Mouse (Mus musculus) liver, embryonic 14.5 days (tissue): ENCODE measurements around the gene Kcnip4. TPM values are rescaled to one million over a fixed set of nuclear protein-coding genes. Genes with fewer than 3 reads are reported as not detected.

ENCODE experiments used
- ATAC-seq: fragments of 200-750 bp; cut with Nextera tagmentation; 2 replicates; pipeline ENCODE4 v1.8.0; 2017; ENCODE audit warnings: moderate number of reproducible peaks, mild to moderate bottlenecking, moderate library complexity; ENCODE audit not compliant: insufficient read depth
- DNase-seq, 3 experiments: peaks; one replicate each; pipeline ENCODE4 v3.0.0-alpha.2; 2012 to 2013; ENCODE audit warnings: low read depth in 3 of 3, low spot score in 3 of 3
- H3K27ac ChIP-seq: fragments of 300-500 bp; sonication (generic); 2 replicates; pipeline ENCODE4 v1.5.1; 2014; ENCODE audit warnings: moderate library complexity, mild to moderate bottlenecking, control low read depth, inconsistent platforms
- H3K27me3 ChIP-seq: fragments of 300-500 bp; sonication (generic); 2 replicates; pipeline ENCODE4 v1.6.1; 2014; ENCODE audit warnings: mild to moderate bottlenecking, low read length, moderate library complexity; ENCODE audit not compliant: control insufficient read depth, insufficient read depth
- H3K36me3 ChIP-seq: fragments of 300-500 bp; sonication (generic); replicated peaks from 2 replicates; pipeline ENCODE4 v1.6.1; 2014; ENCODE audit warnings: low read depth; ENCODE audit not compliant: control insufficient read depth, insufficient read depth
- H3K4me1 ChIP-seq, 2 experiments: fragments of 200-500 bp in 1 of 2; fragments of 300-500 bp in 1 of 2; sonication (generic) in 1 of 2; replicated peaks; 2 replicates each; pipeline ENCODE4 v1.6.1; 2012 to 2014; ENCODE audit warnings: antibody characterized with exemption in 1 of 2, inconsistent platforms in 1 of 2, low read length in 1 of 2; ENCODE audit not compliant: control insufficient read depth in 2 of 2, insufficient read depth in 2 of 2
- H3K4me2 ChIP-seq: fragments of 300-500 bp; sonication (generic); 2 replicates; pipeline ENCODE4 v1.6.1; 2014; ENCODE audit warnings: low read depth, mild to moderate bottlenecking, control low read depth, moderate library complexity
- H3K4me3 ChIP-seq, 2 experiments: fragments of 200-500 bp in 1 of 2; fragments of 300-500 bp in 1 of 2; sonication (generic) in 1 of 2; 2 replicates each; pipeline ENCODE4 v1.5.1; 2012 to 2014; ENCODE audit warnings: low read depth in 2 of 2, low read length in 2 of 2, mild to moderate bottlenecking in 2 of 2, control low read depth in 1 of 2, inconsistent platforms in 1 of 2, moderate library complexity in 1 of 2; ENCODE audit not compliant: insufficient read depth in 1 of 2
- H3K9ac ChIP-seq: fragments of 300-500 bp; sonication (generic); replicated peaks from 2 replicates; pipeline ENCODE4 v1.6.1; 2014; ENCODE audit warnings: mild to moderate bottlenecking, control low read depth, moderate library complexity
- H3K9me3 ChIP-seq: fragments of 300-500 bp; sonication (generic); 2 replicates; pipeline ENCODE4 v1.6.1; 2016; ENCODE audit warnings: low read length, mixed read lengths; ENCODE audit not compliant: control insufficient read depth
- CTCF ChIP-seq: IDR thresholded peaks from 2 replicates; pipeline ENCODE4 v1.5.1; 2016; ENCODE audit warnings: antibody characterized with exemption, low read depth, control low read depth
- EP300 ChIP-seq: IDR thresholded peaks from 2 replicates; pipeline ENCODE4 v1.6.1; 2016; ENCODE audit warnings: antibody characterized with exemption, low read depth
- WGBS: fragments of 180-500 bp; shearing (Covaris S2); extraction: QIAGEN DNeasy Blood & Tissue Kit; methylation state at CpG from one replicate; pipeline ENCODE4 v1.1.7; 2014; ENCODE audit not compliant: insufficient replicate concordance; 5-methylcytosine and 5-hydroxymethylcytosine counted together
- polyA plus RNA-seq, 2 experiments: library from polyadenylated mRNA; depleted of rRNA in 1 of 2; stranded (reverse) in 1 of 2; unstranded in 1 of 2; fragments of >200 nt; fragmentation: Nextera tagmentation in 1 of 2; extraction: Ambion mirVana in 1 of 2; gene quantifications; 2 replicates each; pipeline versions ENCODE4 v1.2.1 to v1.2.3; 2012 to 2014

The Kcnip4 gene
- polyA plus RNA-seq, 2 experiments = 0.10 TPM; not detected in 1

- ATAC-seq (no peak), DNase-seq (no peak)
- Histone ChIP-seq H3K27me3 (no peaks in the 10 kb centered on the region), H3K4me1 (no peaks in the 10 kb centered on the region), H3K27ac (no peak overlapping the region), H3K4me2 (no peak overlapping the region), H3K9me3 (no peaks in the 10 kb centered on the region), H3K36me3 (no peaks in the 10 kb centered on the region), H3K9ac (no peak overlapping the region), H3K4me3 (no peak overlapping the region)
- 53% methylated on average over 2 of the region's 2 CpGs for WGBS
- TF ChIP-seq CTCF (no peak), EP300 (no peak)
These were observed 54.0 kb downstream of the Kcnip4 start for GRCm38 (mm10) chr5:49470738-49471137.

GRCm38 (mm10) chr5:49460643-49461276 is 63.9 kb downstream of the Kcnip4 start:
- H3K4me2 ChIP-seq = no peak overlapping the region
- WGBS = 59% methylated on average over 6 of the region's 6 CpGs
- ATAC-seq (no peak), DNase-seq (no peak)
- no peaks in the 10 kb centered on the region for H3K36me3 ChIP-seq
- H3K9ac ChIP-seq = no peak overlapping the region
- H3K4me3 ChIP-seq = no peak overlapping the region
- no peak overlapping the region for H3K27ac ChIP-seq
- H3K9me3 ChIP-seq = no peaks in the 10 kb centered on the region
- H3K27me3 ChIP-seq = no peaks in the 10 kb centered on the region
- no peaks in the 10 kb centered on the region for H3K4me1 ChIP-seq
- TF ChIP-seq EP300 (no peak), CTCF (no peak)

GRCm38 (mm10) chr5:49453100-49453499 is 71.6 kb downstream of the Kcnip4 start:
- Histone ChIP-seq H3K4me1 (no peaks in the 10 kb centered on the region), H3K27me3 (no peaks in the 10 kb centered on the region), H3K9me3 (no peaks in the 10 kb centered on the region), H3K36me3 (no peaks in the 10 kb centered on the region), H3K4me3 (no peak overlapping the region), H3K9ac (no peak overlapping the region), H3K27ac (no peak overlapping the region), H3K4me2 (no peak overlapping the region)
- 57% methylated on average over 3 of the region's 3 CpGs for WGBS
- ATAC-seq (no peak), DNase-seq (no peak)
- TF ChIP-seq EP300 (no peak), CTCF (no peak)

GRCm38 (mm10) chr5:49451295-49451694 is 73.4 kb downstream of the Kcnip4 start:
- TF ChIP-seq EP300 (no peak), CTCF (no peak)
- Histone ChIP-seq H3K4me1 (no peaks in the 10 kb centered on the region), H3K36me3 (no peaks in the 10 kb centered on the region), H3K9me3 (no peaks in the 10 kb centered on the region), H3K27me3 (no peaks in the 10 kb centered on the region), H3K4me3 (no peak overlapping the region), H3K9ac (no peak overlapping the region), H3K4me2 (no peak overlapping the region), H3K27ac (no peak overlapping the region)
- ATAC-seq (no peak), DNase-seq (no peak)

- no peak overlapping the region for H3K4me3 ChIP-seq
- no peak for ATAC-seq
- no peak overlapping the region for H3K9ac ChIP-seq
- WGBS = 63% methylated on average over 3 of the region's 3 CpGs
- H3K27me3 ChIP-seq = no peaks in the 10 kb centered on the region
- DNase-seq = no peak
- TF ChIP-seq EP300 (no peak), CTCF (no peak)
- no peaks in the 10 kb centered on the region for H3K9me3 ChIP-seq
- no peaks in the 10 kb centered on the region for H3K36me3 ChIP-seq
- H3K4me2 ChIP-seq = no peak overlapping the region
- H3K4me1 ChIP-seq = no peaks in the 10 kb centered on the region
- H3K27ac ChIP-seq = no peak overlapping the region
These were observed 73.8 kb downstream of the Kcnip4 start for GRCm38 (mm10) chr5:49450876-49451275.
